Mouse (Mus musculus) fibroblast of lung, adult 2 months (primary cell): Measurements from ENCODE around the gene 1700067K01Rik.

ENCODE experiments used
- DNase-seq: peaks from one replicate; pipeline ENCODE4 v3.0.0-alpha.2; 2011; ENCODE audit warnings: low read depth

1700067K01Rik gene

GRCm38 (mm10) chr8:84011705-84012498, 10.6 kb downstream of the 1700067K01Rik start, which contains the start of gene 2210011C24Rik:
Gene 2210011C24Rik, minus strand, starts transcription at chr8:84012171.
- DNase-seq: no peak

GRCm38 (mm10) chr8:84012499-84013165, 11.3 kb downstream of the 1700067K01Rik start:
- DNase-seq: no peak

DNA sequence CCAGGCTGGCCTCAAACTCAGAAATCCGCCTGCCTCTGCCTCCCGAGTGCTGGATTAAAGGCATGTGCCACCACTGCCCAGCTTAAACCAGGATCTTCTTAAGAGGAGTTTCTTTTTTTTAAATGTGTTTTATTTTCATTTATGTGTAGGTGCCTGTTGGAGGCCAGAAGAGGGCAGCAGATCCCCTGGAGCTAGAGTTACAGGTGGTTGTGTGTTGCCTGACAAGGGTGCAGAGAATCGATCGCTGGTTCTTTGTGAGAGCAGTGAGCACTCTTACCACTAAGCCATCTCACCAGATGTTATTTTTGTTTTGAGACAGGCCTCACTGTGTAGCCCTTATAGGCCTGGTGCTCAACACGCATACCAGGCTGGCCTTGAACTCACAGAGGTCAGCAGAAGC, 14.5 kb downstream of the 1700067K01Rik start:
- no peak for DNase-seq

- DNase-seq: no peak
Measured at GRCm38 (mm10) chr8:84019738-84020137, 18.4 kb downstream of the 1700067K01Rik start.

DNA sequence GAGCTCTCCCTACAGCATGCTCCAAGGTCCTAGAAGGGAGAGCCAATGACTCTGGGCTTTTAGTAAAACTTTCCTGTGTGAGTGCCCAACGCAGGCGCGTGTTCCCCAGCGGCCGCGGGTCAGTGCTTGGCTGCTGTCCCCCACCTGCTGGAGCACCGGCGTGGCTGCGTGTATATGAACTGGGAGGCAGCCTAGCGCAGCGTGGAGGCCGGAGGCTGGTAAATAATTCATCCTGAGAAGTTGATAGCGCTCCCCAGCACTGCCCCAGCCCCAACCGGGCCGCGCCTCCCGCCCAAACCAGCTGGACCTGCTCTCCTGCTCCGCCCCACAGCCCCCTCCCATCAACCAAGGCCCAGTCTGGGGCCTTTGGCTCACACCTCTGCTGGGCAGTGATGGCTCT, 19.8 kb downstream of the 1700067K01Rik start, which contains the start of gene Palm3:
Gene Palm3 (plus strand): TSS at position 376 of the 400 bp plus-strand sequence.
- DNase-seq: no peak

DNA sequence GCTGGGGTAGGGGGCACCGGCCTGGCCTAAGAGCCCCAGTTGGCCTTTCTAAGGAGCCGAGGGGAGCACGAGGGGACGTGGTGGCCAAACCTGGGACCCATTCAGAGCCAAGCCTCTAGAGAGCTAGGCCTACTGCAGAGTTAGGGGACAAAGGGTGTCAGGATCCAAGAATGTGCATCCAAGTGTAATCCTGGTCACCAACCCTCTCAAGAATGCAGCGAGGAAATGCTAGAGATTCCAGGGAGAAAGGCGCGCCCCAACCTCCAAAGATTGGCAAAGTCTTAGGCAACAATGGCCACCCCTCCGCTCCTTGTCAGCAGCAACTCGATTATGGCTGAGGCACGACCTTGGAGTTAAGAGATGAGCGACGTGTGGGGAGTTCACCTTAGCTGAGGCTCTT, 20.3 kb downstream of the 1700067K01Rik start:
- no peak for DNase-seq

DNA sequence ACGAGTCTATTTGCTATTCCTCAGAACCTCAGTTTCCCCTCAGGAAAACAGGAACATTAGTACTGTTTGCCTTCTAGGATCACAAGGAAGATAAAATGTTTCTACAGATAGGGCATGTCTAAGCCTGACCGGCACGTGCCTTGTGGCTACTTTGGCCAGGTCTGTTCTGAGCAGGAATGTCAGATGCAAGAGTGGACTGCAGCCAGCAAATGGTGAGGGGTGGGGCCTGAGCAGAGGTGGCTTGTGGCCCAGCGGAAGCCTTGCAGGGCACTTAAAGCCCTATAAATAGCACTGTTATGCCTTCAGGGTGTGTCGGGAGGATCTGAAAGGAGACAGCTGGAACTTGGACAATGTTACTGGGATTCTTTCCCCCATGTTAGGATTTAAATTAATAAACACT, 21.8 kb downstream of the 1700067K01Rik start:
- no peak for DNase-seq

DNA sequence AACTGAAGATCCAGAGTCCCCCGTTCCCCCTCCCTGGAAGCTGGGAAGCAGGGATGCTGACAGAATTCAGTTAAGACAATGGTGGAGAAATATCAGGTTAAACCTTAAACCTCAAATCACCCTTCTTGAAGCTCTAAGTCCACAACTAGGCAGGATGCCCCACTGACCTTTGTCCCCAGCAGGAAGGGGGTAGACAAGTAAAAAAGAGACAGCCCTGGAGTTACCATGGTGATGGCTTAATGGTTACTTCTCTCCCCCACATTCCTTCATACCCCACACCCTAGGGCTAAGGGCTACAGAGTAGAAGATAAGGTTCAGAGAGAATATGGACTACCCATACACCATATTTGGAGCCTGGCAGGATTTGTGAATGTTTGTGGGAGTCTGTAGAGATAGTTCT, 22.3 kb downstream of the 1700067K01Rik start:
- DNase-seq: no peak

DNA sequence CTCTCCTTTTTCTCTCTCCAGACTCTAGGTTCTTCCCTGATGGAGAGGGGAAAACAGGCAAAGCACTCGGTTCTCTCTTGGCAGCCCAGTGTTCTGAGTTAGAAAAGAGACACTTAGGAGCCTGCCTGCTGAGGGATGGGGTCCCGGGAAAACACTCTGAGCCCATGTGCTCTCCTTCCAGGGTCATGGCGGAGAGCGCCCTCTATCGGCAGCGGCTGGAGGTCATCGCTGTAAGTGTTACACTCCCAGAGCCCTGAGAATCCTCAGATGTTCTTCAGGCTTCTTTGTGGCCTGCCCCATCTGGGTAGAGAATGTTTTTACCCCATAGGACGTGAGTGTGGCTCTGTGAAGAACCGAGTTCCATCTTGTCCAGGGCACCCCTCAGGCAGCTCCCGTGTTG, 22.9 kb downstream of the 1700067K01Rik start:
- DNase-seq: no peak

- DNase-seq: no peak
Measured at GRCm38 (mm10) chr8:84025863-84026262, 24.6 kb downstream of the 1700067K01Rik start.

- DNase-seq: no peak
Measured at GRCm38 (mm10) chr8:84027449-84027848, 26.1 kb downstream of the 1700067K01Rik start.

- no peak for DNase-seq
Measured at GRCm38 (mm10) chr8:84029272-84029671, 28.0 kb downstream of the 1700067K01Rik start.

GRCm38 (mm10) chr8:84032777-84033176, 31.5 kb downstream of the 1700067K01Rik start:
- peak; percentile 62 for DNase-seq

GRCm38 (mm10) chr8:84038015-84038414, 36.7 kb downstream of the 1700067K01Rik start:
- no peak for DNase-seq

- DNase-seq: peak; percentile 44
Measured at GRCm38 (mm10) chr8:84039050-84039449, 37.7 kb downstream of the 1700067K01Rik start.

GRCm38 (mm10) chr8:84042066-84042947, 41.0 kb downstream of the 1700067K01Rik start, which contains the start of gene Il27ra:
Gene Il27ra, minus strand, starts transcription at chr8:84042589.
- no peak for DNase-seq

DNA sequence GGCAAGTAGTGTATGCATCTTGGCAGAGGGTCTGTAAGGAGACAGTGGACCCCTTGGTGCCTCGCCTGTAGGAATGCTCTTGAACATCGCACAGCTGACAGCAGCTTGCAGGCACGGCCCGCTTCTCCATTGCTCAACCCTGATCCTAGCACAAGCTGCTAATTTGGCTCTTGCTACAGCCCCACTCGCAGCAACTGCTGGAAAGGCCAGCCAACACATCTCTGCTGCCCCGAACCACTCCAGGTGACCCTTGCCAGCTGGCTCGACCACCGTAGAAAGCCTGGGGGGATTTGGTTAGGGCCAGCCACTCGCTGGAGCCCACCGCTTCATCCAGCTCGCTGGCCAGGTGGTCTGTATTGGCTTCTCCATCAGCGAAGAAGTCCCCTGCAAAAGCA, 41.6 kb downstream of the 1700067K01Rik start:
- DNase-seq: no peak

DNA sequence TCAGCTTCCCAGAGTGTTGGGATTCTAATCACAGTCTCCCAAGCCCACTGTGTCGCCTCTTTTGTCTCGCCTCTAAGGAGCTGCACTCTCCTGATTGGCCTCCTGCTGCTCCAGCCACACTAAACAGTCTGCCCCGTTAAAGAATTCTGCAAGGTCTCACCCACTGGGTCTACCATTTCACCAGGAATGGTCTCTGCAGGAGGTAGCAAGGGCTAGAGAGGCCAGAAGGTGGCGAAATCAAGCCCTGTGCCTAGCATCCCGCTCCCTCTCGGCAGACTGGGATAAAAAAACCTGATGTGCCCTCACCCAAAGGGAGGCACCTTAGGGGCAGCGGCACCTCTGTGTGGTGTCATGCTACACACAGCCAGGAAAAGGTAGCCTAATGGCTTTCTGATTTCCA, 42.8 kb downstream of the 1700067K01Rik start:
- DNase-seq: no peak

GRCm38 (mm10) chr8:84044900-84045299, 43.6 kb downstream of the 1700067K01Rik start, which contains the start of gene Rln3:
Gene Rln3, minus strand, starts transcription at chr8:84045000.
- no peak for DNase-seq

GRCm38 (mm10) chr8:84046505-84046904, 45.2 kb downstream of the 1700067K01Rik start:
- no peak for DNase-seq

GRCm38 (mm10) chr8:84048171-84048570, 46.9 kb downstream of the 1700067K01Rik start:
- no peak for DNase-seq

DNA sequence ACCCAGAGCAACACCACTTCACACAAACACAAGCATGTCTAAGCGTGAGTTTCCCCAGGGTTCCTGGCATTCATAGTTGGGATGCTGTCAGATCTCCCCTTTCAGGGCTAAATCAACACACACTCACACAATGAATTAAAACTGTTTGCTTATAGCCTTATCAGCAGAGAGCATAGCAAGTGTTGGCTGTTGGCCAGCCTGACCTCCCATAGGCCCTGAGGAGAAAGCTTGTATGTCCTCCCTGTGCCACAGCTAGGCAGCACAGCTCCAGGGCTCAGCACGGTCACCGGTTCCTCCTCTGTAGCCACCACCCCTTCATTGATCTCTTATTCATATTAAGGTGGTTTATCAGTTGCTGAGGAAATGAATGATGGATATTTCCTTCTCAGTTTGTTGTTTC, 51.4 kb downstream of the 1700067K01Rik start:
- DNase-seq: no peak
